26 mouse cellular contexts compared by ENCODE assay signal in genomic region chr17:69097955-69098354, GRCm38 (mm10). TPM values are rescaled to one million over a fixed set of nuclear protein-coding genes. Genes with fewer than 3 reads are reported as not detected.
DNase-seq lines count a peak whose midpoint lies in the region; ATAC-seq and TF ChIP-seq lines count a peak whose summit lies in the region.
"Had no signal": no experiment of that assay in that cellular context is flagged by ENCODE, and none has a peak within 500 bp of the region (broad histone marks: within the 10 kb centered on the region; RNA-seq: fewer than 3 reads in every experiment).

No protein-coding gene starts in this region.

- no peaks in the 10 kb centered on the region for H3K9me3 ChIP-seq in midbrain, postnatal 0 days (ENCODE audit: low read length)
- H3K9me3 ChIP-seq in midbrain, embryonic 16.5 days (replicated peaks; ENCODE audit: control insufficient read depth, low read length, poor library complexity, severe bottlenecking), result no peaks in the 10 kb centered on the region
- H3K9me3 ChIP-seq in intestine, postnatal 0 days (ENCODE audit: control insufficient read depth), result no peaks in the 10 kb centered on the region
- H3K9me3 ChIP-seq: heart, embryonic 10.5 days; heart, embryonic 15.5 days; hindbrain, embryonic 13.5 days; limb, embryonic 10.5 days; limb, embryonic 15.5 days; midbrain, embryonic 12.5 days had no signal

- H3K27ac ChIP-seq in midbrain, postnatal 0 days (ENCODE audit: low read depth, low read length), result no peak overlapping the region
- no peak overlapping the region for H3K27ac ChIP-seq in midbrain, embryonic 16.5 days (ENCODE audit: low read length)
- H3K27ac ChIP-seq in intestine, postnatal 0 days (ENCODE audit: low read depth, low read length), result no peak overlapping the region
- H3K27ac ChIP-seq: heart, embryonic 10.5 days; heart, embryonic 15.5 days; hindbrain, embryonic 13.5 days; limb, embryonic 10.5 days; limb, embryonic 15.5 days; liver, embryonic 13.5 days; midbrain, embryonic 12.5 days had no signal

- peak; percentile 50 for DNase-seq in midbrain, postnatal 0 days (ENCODE audit: low spot score)
- DNase-seq in cerebellum, adult 11-12 months, result peak; percentile 52
- DNase-seq in cerebellum, adult 9-11 months, result peak; percentile 65
- no peak for DNase-seq in thymus, postnatal 25 days
- DNase-seq in Muller cell, postnatal 12 days (ENCODE audit: inconsistent ontology term), result no peak
- DNase-seq: adrenal gland, adult 8-10 months; B cell, adult 2 months; kidney, adult 11 months; kidney, postnatal 14 days; liver, embryonic 13.5 days; lung, adult 18-20 months; lung, postnatal 4 days; thymus, adult 2 months; thymus, postnatal 4 days had no signal

- no peak for TF ChIP-seq CTCF in midbrain, postnatal 0 days (IDR thresholded peaks at IDR 0.05)
- no peak for TF ChIP-seq CTCF in intestine, postnatal 0 days (IDR thresholded peaks at IDR 0.05; ENCODE audit: low read depth)

- H3K27me3 ChIP-seq in midbrain, postnatal 0 days (ENCODE audit: insufficient read depth, low read length), result no peaks in the 10 kb centered on the region
- no peaks in the 10 kb centered on the region for H3K27me3 ChIP-seq in midbrain, embryonic 16.5 days (ENCODE audit: control insufficient read depth, insufficient read depth, low read depth, low read length)
- no peaks in the 10 kb centered on the region for H3K27me3 ChIP-seq in intestine, postnatal 0 days (replicated peaks; ENCODE audit: control insufficient read depth, insufficient read depth, low read length)
- H3K27me3 ChIP-seq: heart, embryonic 15.5 days; hindbrain, embryonic 13.5 days; limb, embryonic 15.5 days; liver, embryonic 13.5 days; megakaryocyte, embryonic 14.5 days; midbrain, embryonic 12.5 days had no signal

- no peak overlapping the region for H3K4me2 ChIP-seq in midbrain, postnatal 0 days (ENCODE audit: low read depth, low read length, poor library complexity, severe bottlenecking)
- no peak overlapping the region for H3K4me2 ChIP-seq in midbrain, embryonic 16.5 days (ENCODE audit: low read length)
- H3K4me2 ChIP-seq in intestine, postnatal 0 days (replicated peaks; ENCODE audit: low read depth), result no peak overlapping the region
- H3K4me2 ChIP-seq: heart, embryonic 15.5 days; hindbrain, embryonic 13.5 days; limb, embryonic 15.5 days; liver, embryonic 13.5 days; midbrain, embryonic 12.5 days had no signal

- 64% methylated on average over 7 of the region's 7 CpGs for WGBS in midbrain, postnatal 0 days
- 64% methylated on average over 7 of the region's 7 CpGs for WGBS in midbrain, embryonic 16.5 days
- 73% methylated on average over 7 of the region's 7 CpGs for WGBS in intestine, postnatal 0 days

- H3K4me1 ChIP-seq in midbrain, postnatal 0 days (ENCODE audit: insufficient read depth, low read length), result no peaks in the 10 kb centered on the region
- no peaks in the 10 kb centered on the region for H3K4me1 ChIP-seq in midbrain, embryonic 16.5 days (ENCODE audit: control insufficient read depth, insufficient read depth, low read length)
- H3K4me1 ChIP-seq in intestine, postnatal 0 days (replicated peaks; ENCODE audit: control insufficient read depth, insufficient read depth, low read length), result no peaks in the 10 kb centered on the region
- H3K4me1 ChIP-seq: heart, embryonic 15.5 days; hindbrain, embryonic 13.5 days; limb, embryonic 10.5 days; limb, embryonic 15.5 days; liver, embryonic 13.5 days; megakaryocyte, embryonic 14.5 days had no signal

- H3K36me3 ChIP-seq in midbrain, postnatal 0 days (ENCODE audit: insufficient read depth, low read length), result no peaks in the 10 kb centered on the region
- no peaks in the 10 kb centered on the region for H3K36me3 ChIP-seq in midbrain, embryonic 16.5 days (ENCODE audit: control insufficient read depth, insufficient read depth, low read length)
- H3K36me3 ChIP-seq in intestine, postnatal 0 days (ENCODE audit: control insufficient read depth, insufficient read depth), result no peaks in the 10 kb centered on the region
- H3K36me3 ChIP-seq: heart, embryonic 10.5 days; heart, embryonic 15.5 days; hindbrain, embryonic 13.5 days; limb, embryonic 10.5 days; limb, embryonic 15.5 days; liver, embryonic 13.5 days; midbrain, embryonic 12.5 days had no signal

- H3K9ac ChIP-seq in midbrain, postnatal 0 days (replicated peaks; ENCODE audit: low read length, poor library complexity, severe bottlenecking), result no peak overlapping the region
- H3K9ac ChIP-seq in midbrain, embryonic 16.5 days (ENCODE audit: low read depth, low read length), result no peak overlapping the region
- no peak overlapping the region for H3K9ac ChIP-seq in intestine, postnatal 0 days (ENCODE audit: low read depth, low read length)
- H3K9ac ChIP-seq: heart, embryonic 15.5 days; hindbrain, embryonic 13.5 days; limb, embryonic 15.5 days; liver, embryonic 13.5 days; midbrain, embryonic 12.5 days had no signal

- ATAC-seq in midbrain, postnatal 0 days (ENCODE audit: low FRiP score), result no peak; the same call in 1 of the 2 replicates
- no peak for ATAC-seq in midbrain, embryonic 16.5 days
- ATAC-seq in intestine, postnatal 0 days, result no peak
- ATAC-seq: activated CD4-positive, CD25-positive, alpha-beta regulatory T cell, adult 4 months; forebrain, embryonic 16.5 days; lung, postnatal 0 days had no signal

- H3K4me3 ChIP-seq in midbrain, postnatal 0 days (ENCODE audit: low read depth, low read length), result no peak overlapping the region
- H3K4me3 ChIP-seq in midbrain, embryonic 16.5 days (ENCODE audit: low read depth, low read length), result no peak overlapping the region
- no peak overlapping the region for H3K4me3 ChIP-seq in intestine, postnatal 0 days (ENCODE audit: low read depth, low read length)
- H3K4me3 ChIP-seq: heart, embryonic 10.5 days; heart, embryonic 15.5 days; hindbrain, embryonic 13.5 days; limb, embryonic 10.5 days; limb, embryonic 15.5 days; liver, embryonic 13.5 days; megakaryocyte, embryonic 14.5 days; midbrain, embryonic 12.5 days had no signal

RNA-seq across cellular contexts. Expression of gene Epb41l3, which starts 22.5 kb away (rescaled TPM):
- total RNA-seq in midbrain, postnatal 0 days (2014; rRNA removed), result 87.5 and 102 TPM in 2 replicates
- polyA plus RNA-seq in midbrain, postnatal 0 days (2015; fragmentation: Nextera tagmentation; extraction: Ambion mirVana), result 68.8 and 72.1 TPM in 2 replicates
- 77.7 and 78.8 TPM in 2 replicates for polyA plus RNA-seq in midbrain, embryonic 16.5 days (2015; fragmentation: Nextera tagmentation; extraction: Ambion mirVana)
- polyA plus RNA-seq in intestine, postnatal 0 days (2015; fragmentation: Nextera tagmentation; extraction: Ambion mirVana), result 174 and 213 TPM in 2 replicates

Comparison
In these comparisons a context has a peak if more than half of its experiments do, and no peak if none do; other contexts are left out.
1. DNase-seq: peak in midbrain, postnatal 0 days (single experiment), cerebellum, adult 11-12 months (single experiment) and cerebellum, adult 9-11 months (single experiment); none in thymus, postnatal 25 days (single experiment) and Muller cell, postnatal 12 days (single experiment).